Comparison of ENCODE assay signal across 8 mouse cellular contexts in the genomic region with DNA sequence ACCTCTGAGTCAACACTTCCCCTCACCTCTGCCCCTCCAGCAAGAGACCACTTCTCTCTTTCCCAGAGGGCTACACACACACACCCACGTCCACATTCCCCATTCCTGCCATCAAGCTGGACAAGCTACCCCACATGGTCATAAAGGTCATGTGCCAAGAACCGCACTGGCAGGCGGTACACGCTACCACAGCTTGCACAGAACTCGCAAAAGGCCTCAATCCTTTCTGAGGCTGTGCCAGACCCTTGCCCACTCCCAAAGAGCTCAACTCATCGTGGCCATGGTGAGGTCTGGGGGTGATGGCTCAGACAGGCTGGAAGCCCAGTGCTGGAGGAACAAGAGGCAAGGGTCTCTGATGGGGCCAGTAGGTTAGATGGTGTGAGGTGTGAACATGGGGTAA. TPM values are rescaled to one million over a fixed set of nuclear protein-coding genes. Genes with fewer than 3 reads are reported as not detected.
DNase-seq lines count a peak whose midpoint lies in the region; ATAC-seq lines count a peak whose summit lies in the region.

No protein-coding gene starts in this region.

- H3K36me3 ChIP-seq in heart, embryonic 15.5 days: no peaks in the 10 kb centered on the region
- H3K36me3 ChIP-seq in embryonic facial prominence, embryonic 11.5 days (replicated peaks; ENCODE audit: control insufficient read depth, insufficient read depth, low read depth, low read length): no peaks in the 10 kb centered on the region
- H3K36me3 ChIP-seq in hindbrain, embryonic 11.5 days (ENCODE audit: control insufficient read depth, insufficient read depth, low read length): no peaks in the 10 kb centered on the region
- no peaks in the 10 kb centered on the region for H3K36me3 ChIP-seq in midbrain, embryonic 11.5 days (ENCODE audit: control insufficient read depth, insufficient read depth, low read length)

- H3K4me3 ChIP-seq in heart, embryonic 15.5 days: peak overlapping the region; percentile 82
- H3K4me3 ChIP-seq in embryonic facial prominence, embryonic 11.5 days (ENCODE audit: low read depth, low read length): no peak overlapping the region
- H3K4me3 ChIP-seq in hindbrain, embryonic 11.5 days (ENCODE audit: low read depth, low read length): peak overlapping the region; percentile 93; the same call in 1 of the 2 replicates
- H3K4me3 ChIP-seq in midbrain, embryonic 11.5 days (ENCODE audit: low read depth, low read length): peak overlapping the region; percentile 92; the same call in 1 of the 2 replicates

- ATAC-seq in heart, embryonic 15.5 days (replicated peaks; ENCODE audit: insufficient number of reproducible peaks, insufficient read depth, low FRiP score, low read depth): no peak
- ATAC-seq in embryonic facial prominence, embryonic 11.5 days (replicated peaks; ENCODE audit: insufficient number of reproducible peaks, low FRiP score, low TSS enrichment, low read depth): no peak
- no peak for ATAC-seq in hindbrain, embryonic 11.5 days (ENCODE audit: low FRiP score)
- ATAC-seq in midbrain, embryonic 11.5 days (ENCODE audit: low FRiP score): no peak

- H3K9ac ChIP-seq in heart, embryonic 15.5 days: no peak overlapping the region
- H3K9ac ChIP-seq in embryonic facial prominence, embryonic 11.5 days (replicated peaks; ENCODE audit: low read length): no peak overlapping the region
- H3K9ac ChIP-seq in hindbrain, embryonic 11.5 days (ENCODE audit: low read depth, low read length): no peak overlapping the region
- no peak overlapping the region; the same call in 1 of the 2 replicates for H3K9ac ChIP-seq in midbrain, embryonic 11.5 days (ENCODE audit: low read length)

- no peak for DNase-seq in heart, adult 8-10 months (ENCODE audit: low spot score)
- no peak for DNase-seq in embryonic facial prominence, embryonic 11.5 days (ENCODE audit: low spot score)
- no peak for DNase-seq in hindbrain, embryonic 11.5 days (ENCODE audit: low spot score)
- no peak for DNase-seq in midbrain, embryonic 11.5 days (ENCODE audit: low spot score, missing footprints)
- DNase-seq in c-Kit-positive CD71-positive TER-119-positive erythroid progenitor cells, embryonic 14.5 days (ENCODE audit: low spot score): no peak
- DNase-seq in testis, postnatal 14 days (ENCODE audit: low spot score): no peak
- no peak for DNase-seq in spleen, postnatal 10 days (ENCODE audit: low spot score in 2 of 2)

- peak overlapping the region; percentile 89 for H3K4me2 ChIP-seq in heart, embryonic 15.5 days
- H3K4me2 ChIP-seq in embryonic facial prominence, embryonic 11.5 days (ENCODE audit: low read depth, low read length): peak overlapping the region; percentile 88; the same call in 1 of the 2 replicates
- H3K4me2 ChIP-seq in hindbrain, embryonic 11.5 days (replicated peaks; ENCODE audit: low read depth, low read length): peak overlapping the region; percentile 13; the same call in 1 of the 2 replicates
- H3K4me2 ChIP-seq in midbrain, embryonic 11.5 days: peak overlapping the region; percentile 93

- no peaks in the 10 kb centered on the region for H3K9me3 ChIP-seq in heart, embryonic 15.5 days (replicated peaks)
- H3K9me3 ChIP-seq in embryonic facial prominence, embryonic 11.5 days (replicated peaks; ENCODE audit: control insufficient read depth, low read length): no peaks in the 10 kb centered on the region
- no peaks in the 10 kb centered on the region for H3K9me3 ChIP-seq in hindbrain, embryonic 11.5 days (ENCODE audit: control insufficient read depth, low read length)
- H3K9me3 ChIP-seq in midbrain, embryonic 11.5 days (ENCODE audit: control insufficient read depth, low read length): no peaks in the 10 kb centered on the region

- H3K27ac ChIP-seq in heart, embryonic 15.5 days: no peak overlapping the region; the same call in 1 of the 2 replicates
- H3K27ac ChIP-seq in embryonic facial prominence, embryonic 11.5 days (replicated peaks; ENCODE audit: low read depth, low read length): no peak overlapping the region
- H3K27ac ChIP-seq in hindbrain, embryonic 11.5 days (ENCODE audit: low read depth, low read length): no peak overlapping the region
- no peak overlapping the region for H3K27ac ChIP-seq in midbrain, embryonic 11.5 days (ENCODE audit: low read depth, low read length)

- H3K4me1 ChIP-seq in heart, embryonic 15.5 days (replicated peaks): peaks cover 32% of the 10 kb centered on the region
- peaks cover 2% of the 10 kb centered on the region; the same call in 1 of the 2 replicates for H3K4me1 ChIP-seq in embryonic facial prominence, embryonic 11.5 days (ENCODE audit: control insufficient read depth, insufficient read depth, low read length)
- peaks cover 8% of the 10 kb centered on the region; the same call in 1 of the 2 replicates for H3K4me1 ChIP-seq in hindbrain, embryonic 11.5 days (replicated peaks; ENCODE audit: control insufficient read depth, insufficient read depth, low read length)
- peaks cover 15% of the 10 kb centered on the region for H3K4me1 ChIP-seq in midbrain, embryonic 11.5 days (ENCODE audit: control insufficient read depth, insufficient read depth, low read length)

- 82% methylated on average over 6 of the region's 6 CpGs for WGBS in heart, embryonic 15.5 days
- 87% methylated on average over 6 of the region's 6 CpGs for WGBS in embryonic facial prominence, embryonic 11.5 days
- 89% methylated on average over 6 of the region's 6 CpGs for WGBS in hindbrain, embryonic 11.5 days
- 91% methylated on average over 6 of the region's 6 CpGs for WGBS in midbrain, embryonic 11.5 days

- H3K27me3 ChIP-seq in heart, embryonic 15.5 days: no peaks in the 10 kb centered on the region
- H3K27me3 ChIP-seq in embryonic facial prominence, embryonic 11.5 days (ENCODE audit: control insufficient read depth, insufficient read depth, low read length): no peaks in the 10 kb centered on the region
- H3K27me3 ChIP-seq in hindbrain, embryonic 11.5 days (ENCODE audit: control insufficient read depth, insufficient read depth, low read length): no peaks in the 10 kb centered on the region
- no peaks in the 10 kb centered on the region for H3K27me3 ChIP-seq in midbrain, embryonic 11.5 days (ENCODE audit: control insufficient read depth, insufficient read depth, low read length)

RNA-seq across cellular contexts. Expression of a gene that starts 2.0 kb away (rescaled TPM):
- 45.4 and 64.8 TPM in 2 replicates for polyA plus RNA-seq in heart, embryonic 15.5 days (2015; fragmentation: Nextera tagmentation; extraction: Ambion mirVana)
- 10 to 100 TPM; 44.0 to 52.5 (median 48.5) TPM for total RNA-seq in heart, adult 8-10 months (2022)
- polyA plus RNA-seq in embryonic facial prominence, embryonic 11.5 days (2014; fragmentation: Nextera tagmentation; extraction: Ambion mirVana): 53.5 and 56.3 TPM in 2 replicates
- polyA plus RNA-seq in hindbrain, embryonic 11.5 days (2014; fragmentation: Nextera tagmentation; extraction: Ambion mirVana): 36.2 and 47.2 TPM in 2 replicates
- polyA plus RNA-seq in midbrain, embryonic 11.5 days (2014; fragmentation: Nextera tagmentation; extraction: Ambion mirVana): 43.8 and 51.7 TPM in 2 replicates

RNA-seq across cellular contexts. Expression of a gene that starts 23.0 kb away (rescaled TPM):
- 70.8 and 99.5 TPM in 2 replicates for polyA plus RNA-seq in heart, embryonic 15.5 days (2015; fragmentation: Nextera tagmentation; extraction: Ambion mirVana)
- 100 to 1,000 TPM; 197 to 243 (median 216) TPM for total RNA-seq in heart, adult 8-10 months (2022)
- polyA plus RNA-seq in embryonic facial prominence, embryonic 11.5 days (2014; fragmentation: Nextera tagmentation; extraction: Ambion mirVana): 63.7 and 67.0 TPM in 2 replicates
- 47.0 and 48.4 TPM in 2 replicates for polyA plus RNA-seq in hindbrain, embryonic 11.5 days (2014; fragmentation: Nextera tagmentation; extraction: Ambion mirVana)
- polyA plus RNA-seq in midbrain, embryonic 11.5 days (2014; fragmentation: Nextera tagmentation; extraction: Ambion mirVana): 42.0 and 49.4 TPM in 2 replicates

RNA-seq across cellular contexts. Expression of a gene that starts 32.2 kb away (rescaled TPM):
- polyA plus RNA-seq in heart, embryonic 15.5 days (2015; fragmentation: Nextera tagmentation; extraction: Ambion mirVana): 78.2 and 112 TPM in 2 replicates
- 100 to 1,000 TPM; 119 to 132 (median 122) TPM for total RNA-seq in heart, adult 8-10 months (2022)
- 93.4 and 97.9 TPM in 2 replicates for polyA plus RNA-seq in embryonic facial prominence, embryonic 11.5 days (2014; fragmentation: Nextera tagmentation; extraction: Ambion mirVana)
- 71.1 and 85.6 TPM in 2 replicates for polyA plus RNA-seq in hindbrain, embryonic 11.5 days (2014; fragmentation: Nextera tagmentation; extraction: Ambion mirVana)
- 73.6 and 86.9 TPM in 2 replicates for polyA plus RNA-seq in midbrain, embryonic 11.5 days (2014; fragmentation: Nextera tagmentation; extraction: Ambion mirVana)

RNA-seq across cellular contexts. Expression of a gene that starts 46.9 kb away (rescaled TPM):
- 22.1 and 33.6 TPM in 2 replicates for polyA plus RNA-seq in heart, embryonic 15.5 days (2015; fragmentation: Nextera tagmentation; extraction: Ambion mirVana)
- 1 to 10 TPM; 3.8 to 6.0 (median 5.4) TPM for total RNA-seq in heart, adult 8-10 months (2022)
- 42.3 and 45.0 TPM in 2 replicates for polyA plus RNA-seq in embryonic facial prominence, embryonic 11.5 days (2014; fragmentation: Nextera tagmentation; extraction: Ambion mirVana)
- 54.4 and 55.6 TPM in 2 replicates for polyA plus RNA-seq in hindbrain, embryonic 11.5 days (2014; fragmentation: Nextera tagmentation; extraction: Ambion mirVana)
- polyA plus RNA-seq in midbrain, embryonic 11.5 days (2014; fragmentation: Nextera tagmentation; extraction: Ambion mirVana): 50.2 and 52.7 TPM in 2 replicates

RNA-seq across cellular contexts. Expression of a gene that starts 47.1 kb away (rescaled TPM):
- 10.4 and 14.6 TPM in 2 replicates for polyA plus RNA-seq in heart, embryonic 15.5 days (2015; fragmentation: Nextera tagmentation; extraction: Ambion mirVana)
- 1 to 10 TPM; 2.2 to 5.3 (median 3.6) TPM for total RNA-seq in heart, adult 8-10 months (2022)
- polyA plus RNA-seq in embryonic facial prominence, embryonic 11.5 days (2014; fragmentation: Nextera tagmentation; extraction: Ambion mirVana): 4.8 and 7.6 TPM in 2 replicates
- polyA plus RNA-seq in hindbrain, embryonic 11.5 days (2014; fragmentation: Nextera tagmentation; extraction: Ambion mirVana): 10.3 and 11.4 TPM in 2 replicates
- polyA plus RNA-seq in midbrain, embryonic 11.5 days (2014; fragmentation: Nextera tagmentation; extraction: Ambion mirVana): 6.7 and 6.9 TPM in 2 replicates

Comparison
In these comparisons a context has a peak if more than half of its experiments do, and no peak if none do; other contexts are left out.
1. H3K4me2 ChIP-seq: peak in every context shown above with its lines; median percentile 93 in midbrain, embryonic 11.5 days; 89 in heart, embryonic 15.5 days; 88 in embryonic facial prominence, embryonic 11.5 days; 13 in hindbrain, embryonic 11.5 days.